Comparison of ENCODE assay signal across 8 mouse cellular contexts in the genomic region with DNA sequence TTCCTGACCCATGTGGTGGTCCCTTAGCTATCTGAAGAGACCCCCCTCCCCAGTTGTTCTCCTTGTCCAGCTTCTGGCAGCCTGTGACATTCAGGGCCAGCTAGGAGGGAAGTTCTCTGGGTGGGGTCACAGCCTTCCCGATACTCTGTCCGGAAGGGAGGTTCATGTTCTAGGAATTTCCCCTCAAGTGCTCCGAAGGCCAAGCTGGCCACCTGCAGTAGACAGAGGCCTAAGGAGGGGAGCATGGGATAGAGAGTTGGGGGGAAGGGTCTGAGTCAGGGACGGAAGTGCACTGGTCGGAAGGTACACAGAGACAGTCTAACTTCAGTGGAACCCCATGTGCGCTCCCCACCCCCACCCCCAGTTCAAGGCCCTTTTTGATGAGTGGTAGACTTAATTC. TPM values are rescaled to one million over a fixed set of nuclear protein-coding genes. Genes with fewer than 3 reads are reported as not detected.
A peak's percentile ranks its signal among the peaks of the same experiment; 100 is the strongest.
DNase-seq lines count a peak whose midpoint lies in the region; ATAC-seq and TF ChIP-seq lines count a peak whose summit lies in the region.

No protein-coding gene starts in this region.

- DNase-seq in liver, adult 2 months (ENCODE audit: extremely low read depth, low read depth, low spot score), result peak; percentile 7
- DNase-seq in liver, result no peak
- peak; percentile 39 for DNase-seq in lung, embryonic 14.5 days
- no peak for DNase-seq in stomach, postnatal 0 days (ENCODE audit: low spot score)
- DNase-seq in embryo, embryonic 10.5 days (ENCODE audit: low spot score), result no peak
- DNase-seq in thymus, postnatal 0 days (ENCODE audit: low spot score), result no peak
- no peak for DNase-seq in cerebellum, adult 18-20 months

- no peak overlapping the region for H3K9ac ChIP-seq in liver, adult 2 months (ENCODE audit: low read depth, low read length)
- peak overlapping the region; percentile 93 for H3K9ac ChIP-seq in hindbrain, embryonic 12.5 days
- no peak overlapping the region; the same call in 1 of the 2 replicates for H3K9ac ChIP-seq in lung, embryonic 14.5 days
- 0 out of 2 replicates have a peak overlapping the region, but pooled peaks have one; percentile 8 for H3K9ac ChIP-seq in stomach, postnatal 0 days (ENCODE audit: low read length)

- peak overlapping the region; percentile 77 for H3K4me2 ChIP-seq in hindbrain, embryonic 12.5 days (replicated peaks)
- peak overlapping the region; percentile 16; the same call in 1 of the 2 replicates for H3K4me2 ChIP-seq in lung, embryonic 14.5 days
- H3K4me2 ChIP-seq in stomach, postnatal 0 days (replicated peaks; ENCODE audit: low read depth), result no peak overlapping the region

- no peaks in the 10 kb centered on the region for H3K27me3 ChIP-seq in liver, adult 2 months (ENCODE audit: control insufficient read depth, insufficient read depth, low read length)
- H3K27me3 ChIP-seq in hindbrain, embryonic 12.5 days, result no peaks in the 10 kb centered on the region
- no peaks in the 10 kb centered on the region for H3K27me3 ChIP-seq in lung, embryonic 14.5 days (ENCODE audit: insufficient read depth, low read length)
- H3K27me3 ChIP-seq in stomach, postnatal 0 days (ENCODE audit: control insufficient read depth, insufficient read depth, low read length), result no peaks in the 10 kb centered on the region

- TF ChIP-seq EP300 in stomach, postnatal 0 days (optimal IDR thresholded peaks at IDR 0.05), result no peak

- 71% methylated on average over 6 of the region's 6 CpGs for WGBS in liver, adult 2 months
- 36% methylated on average over 6 of the region's 6 CpGs for WGBS in hindbrain, embryonic 12.5 days
- 53% methylated on average over 6 of the region's 6 CpGs for WGBS in lung, embryonic 14.5 days
- 40% methylated on average over 6 of the region's 6 CpGs for WGBS in stomach, postnatal 0 days

- H3K9me3 ChIP-seq in hindbrain, embryonic 12.5 days (replicated peaks), result no peaks in the 10 kb centered on the region
- no peaks in the 10 kb centered on the region for H3K9me3 ChIP-seq in lung, embryonic 14.5 days (ENCODE audit: low read depth, low read length)
- no peaks in the 10 kb centered on the region for H3K9me3 ChIP-seq in stomach, postnatal 0 days (ENCODE audit: control insufficient read depth, low read length)

- H3K4me1 ChIP-seq in liver, adult 2 months (ENCODE audit: control insufficient read depth, insufficient read depth, low read length), result peaks cover 8% of the 10 kb centered on the region
- H3K4me1 ChIP-seq in hindbrain, embryonic 12.5 days, result peaks cover 60% of the 10 kb centered on the region
- peaks cover 4% of the 10 kb centered on the region; the same call in 1 of the 2 replicates for H3K4me1 ChIP-seq in lung, embryonic 14.5 days (ENCODE audit: insufficient read depth)
- H3K4me1 ChIP-seq in stomach, postnatal 0 days (replicated peaks; ENCODE audit: control insufficient read depth, insufficient read depth), result 0 out of 2 replicates have a peak, but pooled peaks cover 2% of the 10 kb centered on the region

- TF ChIP-seq CTCF in liver, adult 2 months (IDR thresholded peaks at IDR 0.05; ENCODE audit: low read depth, low read length), result no peak
- TF ChIP-seq CTCF in lung, embryonic 14.5 days (IDR thresholded peaks at IDR 0.05; ENCODE audit: low read depth), result no peak
- TF ChIP-seq CTCF in stomach, postnatal 0 days (IDR thresholded peaks at IDR 0.05; ENCODE audit: low read depth), result no peak

- H3K36me3 ChIP-seq in liver, adult 2 months (ENCODE audit: control insufficient read depth, insufficient read depth, low read length), result no peaks in the 10 kb centered on the region
- peaks cover 26% of the 10 kb centered on the region for H3K36me3 ChIP-seq in hindbrain, embryonic 12.5 days
- H3K36me3 ChIP-seq in lung, embryonic 14.5 days (ENCODE audit: insufficient read depth), result peaks cover 7% of the 10 kb centered on the region
- H3K36me3 ChIP-seq in stomach, postnatal 0 days (ENCODE audit: control insufficient read depth, insufficient read depth, low read length), result peaks cover 3% of the 10 kb centered on the region; the same call in 1 of the 2 replicates

- no peaks in the 10 kb centered on the region for H3K79me2 ChIP-seq in liver, adult 2 months (ENCODE audit: control insufficient read depth, insufficient read depth, low read length)

- H3K4me3 ChIP-seq in liver, adult 2 months (ENCODE audit: insufficient read depth, low read depth, low read length), result no peak overlapping the region
- peak overlapping the region; percentile 62 for H3K4me3 ChIP-seq in hindbrain, embryonic 12.5 days
- no peak overlapping the region for H3K4me3 ChIP-seq in lung, embryonic 14.5 days (ENCODE audit: low read depth, low read length)
- no peak overlapping the region for H3K4me3 ChIP-seq in stomach, postnatal 0 days (ENCODE audit: low read depth, low read length)

- peak overlapping the region; percentile 71 for H3K27ac ChIP-seq in liver, adult 2 months (replicated peaks; ENCODE audit: insufficient read depth, low read depth, low read length)
- H3K27ac ChIP-seq in hindbrain, embryonic 12.5 days, result peak overlapping the region; percentile 96
- peak overlapping the region; percentile 42 for H3K27ac ChIP-seq in lung, embryonic 14.5 days (ENCODE audit: low read depth)
- H3K27ac ChIP-seq in stomach, postnatal 0 days (replicated peaks), result peak overlapping the region; percentile 85

- ATAC-seq in hindbrain, embryonic 12.5 days (ENCODE audit: low FRiP score), result no peak
- ATAC-seq in lung, embryonic 14.5 days (ENCODE audit: insufficient read depth), result peak; percentile 30; the same call in 1 of the 2 replicates
- ATAC-seq in stomach, postnatal 0 days (ENCODE audit: low FRiP score, low TSS enrichment), result peak; percentile 21; the same call in 1 of the 2 replicates

- no peak for TF ChIP-seq POLR2A in liver, adult 2 months (IDR thresholded peaks at IDR 0.05; ENCODE audit: extremely low read depth, insufficient read depth, low read length)

RNA-seq across cellular contexts. Expression of a gene that starts 17.5 kb away (rescaled TPM):
- 3.0 and 5.0 TPM in 2 replicates for total RNA-seq in liver, adult 2 months (2014; rRNA removed)
- polyA plus RNA-seq in liver, adult 2 months (2012; rRNA removed), result 4.4 and 8.5 TPM in 2 replicates
- 1.9 TPM in 2 replicates for polyA plus RNA-seq in hindbrain, embryonic 12.5 days (2016; fragmentation: Nextera tagmentation; extraction: Ambion mirVana)
- 4.0 and 4.7 TPM in 2 replicates for polyA plus RNA-seq in lung, embryonic 14.5 days (2014; fragmentation: Nextera tagmentation; extraction: Ambion mirVana)
- polyA plus RNA-seq in stomach, postnatal 0 days (2015; fragmentation: Nextera tagmentation; extraction: Ambion mirVana), result 0.61 and 0.92 TPM in 2 replicates
- 8.5 and 9.7 TPM in 2 replicates for polyA plus RNA-seq in thymus, postnatal 0 days (2015; fragmentation: Nextera tagmentation; extraction: Ambion mirVana)

RNA-seq across cellular contexts. Expression of a gene that starts 25.4 kb away (rescaled TPM):
- 0.55 and 2.3 TPM in 2 replicates for total RNA-seq in liver, adult 2 months (2014; rRNA removed)
- 3.0 and 4.2 TPM in 2 replicates for polyA plus RNA-seq in liver, adult 2 months (2012; rRNA removed)
- polyA plus RNA-seq in hindbrain, embryonic 12.5 days (2016; fragmentation: Nextera tagmentation; extraction: Ambion mirVana), result 187 and 194 TPM in 2 replicates
- 33.8 and 45.3 TPM in 2 replicates for polyA plus RNA-seq in lung, embryonic 14.5 days (2014; fragmentation: Nextera tagmentation; extraction: Ambion mirVana)
- polyA plus RNA-seq in stomach, postnatal 0 days (2015; fragmentation: Nextera tagmentation; extraction: Ambion mirVana), result 42.4 and 50.9 TPM in 2 replicates
- polyA plus RNA-seq in thymus, postnatal 0 days (2015; fragmentation: Nextera tagmentation; extraction: Ambion mirVana), result 37.8 and 43.2 TPM in 2 replicates

RNA-seq across cellular contexts. Expression of a gene that starts 54.9 kb away (rescaled TPM):
- not detected in 2 replicates for total RNA-seq in liver, adult 2 months (2014; rRNA removed)
- polyA plus RNA-seq in liver, adult 2 months (2012; rRNA removed), result not detected in 2 replicates
- polyA plus RNA-seq in hindbrain, embryonic 12.5 days (2016; fragmentation: Nextera tagmentation; extraction: Ambion mirVana), result 1.3 and 2.3 TPM in 2 replicates
- polyA plus RNA-seq in lung, embryonic 14.5 days (2014; fragmentation: Nextera tagmentation; extraction: Ambion mirVana), result 0.07 TPM in 1 of 2 replicates, not detected in the other
- 0.04 TPM in 1 of 2 replicates, not detected in the other for polyA plus RNA-seq in stomach, postnatal 0 days (2015; fragmentation: Nextera tagmentation; extraction: Ambion mirVana)
- polyA plus RNA-seq in thymus, postnatal 0 days (2015; fragmentation: Nextera tagmentation; extraction: Ambion mirVana), result 1.3 TPM in 2 replicates

Comparison
In these comparisons a context has a peak if more than half of its experiments do, and no peak if none do; other contexts are left out.
1. DNase-seq: peak in liver, adult 2 months (single experiment) and lung, embryonic 14.5 days (single experiment); none in liver (single experiment), stomach, postnatal 0 days (single experiment), embryo, embryonic 10.5 days (single experiment), thymus, postnatal 0 days (single experiment) and cerebellum, adult 18-20 months (0 of 2).
2. H3K27ac ChIP-seq: peak in every context shown above with its lines; median percentile 96 in hindbrain, embryonic 12.5 days; 85 in stomach, postnatal 0 days; 71 in liver, adult 2 months; 42 in lung, embryonic 14.5 days.
3. H3K9ac ChIP-seq: peak in hindbrain, embryonic 12.5 days (single experiment) and stomach, postnatal 0 days (single experiment); none in liver, adult 2 months (single experiment) and lung, embryonic 14.5 days (single experiment).